Mouse (Mus musculus) intestine, embryonic 16.5 days (tissue): ENCODE measurements around the gene Sec14l1. TPM values are rescaled to one million over a fixed set of nuclear protein-coding genes. Genes with fewer than 3 reads are reported as not detected.

ENCODE experiments used
- ATAC-seq: fragments of 200-750 bp; cut with Nextera tagmentation; 2 replicates; pipeline ENCODE4 v1.8.0; 2017; ENCODE audit warnings: moderate TSS enrichment, moderate library complexity
- H3K27ac ChIP-seq: fragments of 300-500 bp; sonication (generic); 2 replicates; pipeline ENCODE4 v1.5.1; 2014; ENCODE audit warnings: mild to moderate bottlenecking, low read length
- H3K27me3 ChIP-seq: fragments of 300-500 bp; sonication (generic); replicated peaks from 2 replicates; pipeline ENCODE4 v1.6.1; 2014; ENCODE audit warnings: low read length, control low read depth, mixed read lengths; ENCODE audit not compliant: control insufficient read depth, insufficient read depth
- H3K36me3 ChIP-seq: fragments of 300-500 bp; sonication (generic); 2 replicates; pipeline ENCODE4 v1.6.1; 2014; ENCODE audit warnings: low read length, control low read depth; ENCODE audit not compliant: control insufficient read depth, insufficient read depth
- H3K4me1 ChIP-seq: fragments of 300-500 bp; sonication (generic); 2 replicates; pipeline ENCODE4 v1.6.1; 2014; ENCODE audit warnings: low read length, control low read depth, mixed read lengths; ENCODE audit not compliant: control insufficient read depth, insufficient read depth
- H3K4me2 ChIP-seq: fragments of 300-500 bp; sonication (generic); 2 replicates; pipeline ENCODE4 v1.6.1; 2014; ENCODE audit warnings: low read depth, low read length, control low read depth
- H3K4me3 ChIP-seq: fragments of 300-500 bp; sonication (generic); 2 replicates; pipeline ENCODE4 v1.5.1; 2014; ENCODE audit warnings: mild to moderate bottlenecking, low read length
- H3K9ac ChIP-seq: fragments of 300-500 bp; sonication (generic); 2 replicates; pipeline ENCODE4 v1.6.1; 2014; ENCODE audit warnings: low read depth, low read length
- H3K9me3 ChIP-seq: fragments of 300-500 bp; sonication (generic); 2 replicates; pipeline ENCODE4 v1.6.1; 2016; ENCODE audit warnings: low read length, control low read depth; ENCODE audit not compliant: control insufficient read depth
- WGBS: fragments of 180-500 bp; shearing (Covaris S2); extraction: QIAGEN DNeasy Blood & Tissue Kit; methylation state at CpG from one replicate; pipeline ENCODE4 v1.1.7; 2014; 5-methylcytosine and 5-hydroxymethylcytosine counted together
- polyA plus RNA-seq: library from polyadenylated mRNA; unstranded; fragments of >200 nt; fragmentation: Nextera tagmentation; extraction: Ambion mirVana; gene quantifications from 2 replicates; pipeline ENCODE4 v1.2.1, GENCODE M21; 2015

Sec14l1 gene
- polyA plus RNA-seq, 1 experiment from 2014 or later: 28.5 TPM

DNA sequence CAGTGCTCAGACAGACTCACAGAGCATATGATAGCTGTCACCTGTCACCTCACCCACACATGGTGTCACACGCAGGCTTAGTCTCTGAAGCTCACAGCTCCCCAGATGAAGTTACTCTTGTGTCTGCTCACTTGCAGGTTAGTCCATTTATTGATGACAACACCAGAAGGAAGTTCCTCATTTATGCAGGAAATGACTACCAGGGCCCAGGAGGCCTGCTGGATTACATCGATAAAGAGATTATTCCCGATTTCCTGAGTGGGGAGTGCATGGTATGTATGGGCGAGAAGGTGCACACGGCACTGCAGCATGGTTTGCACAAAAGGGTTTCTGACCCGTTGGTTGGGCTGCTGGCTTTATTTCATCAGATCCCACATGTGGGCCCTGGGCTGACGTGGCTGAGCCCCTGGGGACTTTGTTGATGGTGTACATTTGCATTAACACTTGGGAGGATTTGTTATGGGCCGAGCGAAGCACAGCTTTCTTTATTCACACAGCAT is 35.5 kb downstream of the Sec14l1 start:
- H3K36me3 ChIP-seq: 0 out of 2 replicates have a peak, but pooled peaks cover under 1% of the 10 kb centered on the region
- ATAC-seq: no peak
- no peaks in the 10 kb centered on the region for H3K9me3 ChIP-seq
- H3K9ac ChIP-seq: no peak overlapping the region
- no peaks in the 10 kb centered on the region for H3K27me3 ChIP-seq
- no peak overlapping the region for H3K4me3 ChIP-seq
- WGBS: 78% methylated on average over 9 of the region's 9 CpGs
- H3K27ac ChIP-seq: no peak overlapping the region
- peaks cover 16% of the 10 kb centered on the region for H3K4me1 ChIP-seq
- H3K4me2 ChIP-seq: no peak overlapping the region

- Histone ChIP-seq H3K9ac (no peak overlapping the region), H3K27ac (no peak overlapping the region), H3K4me2 (no peak overlapping the region), H3K9me3 (no peaks in the 10 kb centered on the region), H3K36me3 (no peaks in the 10 kb centered on the region), H3K27me3 (no peaks in the 10 kb centered on the region), H3K4me3 (no peak overlapping the region), H3K4me1 (peaks cover 21% of the 10 kb centered on the region)
- 91% methylated on average over 7 of the region's 7 CpGs for WGBS
- ATAC-seq: no peak
Observed at GRCm38 (mm10) chr11:117151461-117151860, 36.5 kb downstream of the Sec14l1 start.

DNA sequence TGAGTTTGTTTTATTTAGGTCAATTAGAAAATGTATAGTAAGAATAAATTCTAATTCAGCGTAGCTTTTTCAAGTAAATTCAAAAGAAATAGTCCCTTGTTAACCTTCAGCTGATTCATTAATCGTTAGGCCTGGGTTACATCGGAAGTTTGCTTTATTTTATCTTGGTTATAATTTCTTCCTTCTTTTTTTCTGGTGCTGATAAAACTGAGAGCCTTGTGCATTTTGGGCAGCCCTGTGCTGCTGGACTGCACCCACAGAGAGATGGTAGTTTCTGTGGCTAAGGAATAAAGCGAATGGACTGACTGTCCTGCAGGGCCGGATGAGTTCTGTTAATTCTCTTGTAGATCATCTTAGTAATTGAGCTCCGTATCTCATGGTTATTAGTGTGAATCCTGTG is 37.6 kb downstream of the Sec14l1 start:
- H3K27ac ChIP-seq: no peak overlapping the region
- H3K36me3 ChIP-seq: no peaks in the 10 kb centered on the region
- H3K9ac ChIP-seq: no peak overlapping the region
- H3K4me1 ChIP-seq: peaks cover 19% of the 10 kb centered on the region
- H3K4me3 ChIP-seq: no peak overlapping the region
- no peak for ATAC-seq
- H3K4me2 ChIP-seq: no peak overlapping the region
- no peaks in the 10 kb centered on the region for H3K9me3 ChIP-seq
- no peaks in the 10 kb centered on the region for H3K27me3 ChIP-seq
- 92% methylated on average over 6 of the region's 6 CpGs for WGBS

DNA sequence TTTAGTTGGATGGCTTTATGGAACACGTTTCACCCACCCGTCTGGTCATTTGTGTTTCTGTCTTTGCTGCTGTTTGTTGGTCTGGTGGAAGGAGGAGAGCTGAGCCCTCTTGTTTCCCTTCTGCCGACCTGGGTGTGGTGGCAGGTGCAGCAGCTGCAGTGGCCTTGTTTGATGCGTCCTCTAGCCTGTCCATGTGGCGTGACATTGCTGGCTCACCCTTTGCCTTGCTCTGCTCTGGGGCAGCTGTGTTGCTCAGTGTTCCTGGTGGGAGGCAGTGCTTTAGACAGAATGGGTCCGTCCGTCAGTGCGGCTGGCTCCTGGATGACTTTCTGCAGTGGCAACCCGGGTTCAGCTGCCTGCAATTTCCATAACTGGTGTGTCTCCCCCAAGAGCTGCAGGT is 38.6 kb downstream of the Sec14l1 start:
- no peaks in the 10 kb centered on the region for H3K27me3 ChIP-seq
- ATAC-seq: peak; percentile 30
- no peak overlapping the region for H3K4me2 ChIP-seq
- H3K9ac ChIP-seq: 0 out of 2 replicates have a peak overlapping the region, but pooled peaks have one; percentile 11
- H3K9me3 ChIP-seq: no peaks in the 10 kb centered on the region
- H3K4me3 ChIP-seq: no peak overlapping the region
- WGBS: 69% methylated on average over 9 of the region's 9 CpGs
- H3K36me3 ChIP-seq: no peaks in the 10 kb centered on the region
- peaks cover 19% of the 10 kb centered on the region for H3K4me1 ChIP-seq
- peak overlapping the region; percentile 73 for H3K27ac ChIP-seq

GRCm38 (mm10) chr11:117154088-117154815 is 39.3 kb downstream of the Sec14l1 start:
- peak overlapping the region; percentile 33; the same call in 1 of the 2 replicates for H3K9ac ChIP-seq
- H3K36me3 ChIP-seq: no peaks in the 10 kb centered on the region
- peak; percentile 90 for ATAC-seq
- peaks cover 19% of the 10 kb centered on the region for H3K4me1 ChIP-seq
- H3K27ac ChIP-seq: peak overlapping the region; percentile 68
- no peaks in the 10 kb centered on the region for H3K27me3 ChIP-seq
- 39% methylated on average over 7 of the region's 7 CpGs for WGBS
- no peak overlapping the region for H3K4me2 ChIP-seq
- H3K9me3 ChIP-seq: no peaks in the 10 kb centered on the region
- no peak overlapping the region for H3K4me3 ChIP-seq

DNA sequence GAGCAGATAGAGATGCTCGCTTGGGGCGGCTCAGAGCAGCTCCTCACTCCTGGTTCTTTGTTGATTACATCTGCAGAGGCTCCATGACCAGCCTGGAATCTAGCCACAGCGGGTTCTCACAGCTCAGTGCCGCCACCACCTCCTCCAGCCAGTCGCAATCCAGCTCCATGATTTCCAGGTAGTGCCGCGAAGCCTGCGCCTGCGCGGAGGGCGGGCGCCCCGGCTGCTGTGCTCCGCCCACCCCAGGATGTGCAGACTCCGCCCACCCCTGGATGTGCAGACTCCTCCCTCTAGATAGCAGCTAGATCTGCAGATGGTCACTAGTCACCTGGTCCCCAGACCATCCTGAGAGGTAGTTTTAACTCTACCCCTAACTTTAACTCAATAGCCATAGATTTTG is 41.8 kb downstream of the Sec14l1 start:
- H3K4me3 ChIP-seq: no peak overlapping the region
- no peak overlapping the region for H3K9ac ChIP-seq
- H3K27ac ChIP-seq: no peak overlapping the region
- H3K36me3 ChIP-seq: 0 out of 2 replicates have a peak, but pooled peaks cover 4% of the 10 kb centered on the region
- H3K27me3 ChIP-seq: no peaks in the 10 kb centered on the region
- 21% methylated on average over 15 of the region's 15 CpGs for WGBS
- H3K4me1 ChIP-seq: peaks cover 19% of the 10 kb centered on the region
- H3K9me3 ChIP-seq: no peaks in the 10 kb centered on the region
- ATAC-seq: peak; percentile 16; the same call in 1 of the 2 replicates
- no peak overlapping the region for H3K4me2 ChIP-seq

DNA sequence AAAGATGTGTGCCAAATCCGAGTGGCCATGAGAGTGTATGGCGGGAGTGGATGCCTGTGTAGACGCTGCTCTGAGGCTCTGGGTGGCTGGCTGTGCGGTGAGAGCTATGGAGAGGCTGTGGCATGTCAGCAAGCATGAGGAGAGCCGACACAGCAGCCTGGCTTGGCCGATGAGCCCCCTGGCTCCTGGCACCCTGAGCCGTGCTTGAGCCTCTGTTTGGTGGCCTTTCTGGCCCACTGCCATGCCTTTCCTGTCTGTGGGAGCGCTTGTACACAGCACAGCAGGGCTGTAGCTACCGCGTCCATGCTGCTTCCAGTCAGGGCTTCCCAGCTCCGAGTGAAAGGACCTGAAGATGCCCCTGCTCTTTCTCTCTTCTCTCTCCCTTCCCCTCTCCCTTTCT is 43.4 kb downstream of the Sec14l1 start:
- H3K36me3 ChIP-seq: 0 out of 2 replicates have a peak, but pooled peaks cover 4% of the 10 kb centered on the region
- H3K27me3 ChIP-seq: no peaks in the 10 kb centered on the region
- H3K4me1 ChIP-seq: peaks cover 19% of the 10 kb centered on the region
- ATAC-seq: no peak
- no peak overlapping the region for H3K9ac ChIP-seq
- H3K4me3 ChIP-seq: no peak overlapping the region
- no peak overlapping the region for H3K27ac ChIP-seq
- no peaks in the 10 kb centered on the region for H3K9me3 ChIP-seq
- 75% methylated on average over 11 of the region's 11 CpGs for WGBS
- no peak overlapping the region for H3K4me2 ChIP-seq

DNA sequence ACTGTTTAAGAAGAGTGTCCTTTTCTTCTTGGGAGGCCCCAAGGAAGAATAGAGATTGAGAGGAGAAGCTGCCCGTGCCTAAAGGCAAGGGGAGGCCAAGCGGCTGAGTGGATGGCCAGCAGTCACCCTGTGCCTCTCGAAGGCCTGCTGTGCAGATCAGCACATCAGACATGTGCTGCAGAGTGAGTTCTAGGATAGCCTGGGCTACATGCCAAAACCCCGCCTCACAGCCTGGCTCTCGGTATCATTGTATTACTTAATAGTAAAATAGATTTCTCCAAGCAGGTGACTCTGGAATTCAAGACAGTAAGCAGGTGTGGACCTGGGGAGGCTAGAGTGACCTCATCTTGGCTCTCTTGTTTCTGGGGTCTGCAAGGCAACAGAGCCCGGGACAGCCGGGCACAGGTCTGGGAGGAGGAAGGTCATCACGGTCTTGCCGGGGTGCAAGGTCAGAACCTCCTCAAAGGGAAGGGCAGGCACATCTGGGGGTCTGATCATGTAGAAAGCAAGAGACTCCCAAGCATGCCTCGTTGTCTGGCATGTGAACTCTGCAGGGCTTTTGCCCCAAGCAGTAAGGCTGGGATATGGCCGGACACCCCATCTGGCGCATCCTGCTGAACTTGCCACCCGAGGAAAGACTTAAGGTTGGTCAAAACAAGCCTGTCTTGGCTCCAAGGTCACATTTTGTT is 44.4 kb downstream of the Sec14l1 start:
- H3K27ac ChIP-seq: no peak overlapping the region
- 81% methylated on average over 13 of the region's 13 CpGs for WGBS
- H3K4me2 ChIP-seq: no peak overlapping the region
- peaks cover 11% of the 10 kb centered on the region; the same call in 1 of the 2 replicates for H3K4me1 ChIP-seq
- H3K36me3 ChIP-seq: 0 out of 2 replicates have a peak, but pooled peaks cover 4% of the 10 kb centered on the region
- H3K9ac ChIP-seq: no peak overlapping the region
- no peaks in the 10 kb centered on the region for H3K9me3 ChIP-seq
- no peak overlapping the region for H3K4me3 ChIP-seq
- no peak for ATAC-seq
- no peaks in the 10 kb centered on the region for H3K27me3 ChIP-seq

- H3K36me3 ChIP-seq: 0 out of 2 replicates have a peak, but pooled peaks cover 4% of the 10 kb centered on the region
- no peak for ATAC-seq
- H3K27me3 ChIP-seq: no peaks in the 10 kb centered on the region
- WGBS: 88% methylated on average over 5 of the region's 5 CpGs
- H3K4me2 ChIP-seq: no peak overlapping the region
- H3K9me3 ChIP-seq: no peaks in the 10 kb centered on the region
- peaks cover 6% of the 10 kb centered on the region; the same call in 1 of the 2 replicates for H3K4me1 ChIP-seq
- H3K9ac ChIP-seq: no peak overlapping the region
- H3K27ac ChIP-seq: no peak overlapping the region
- no peak overlapping the region for H3K4me3 ChIP-seq
Observed at GRCm38 (mm10) chr11:117159946-117160307, 45.0 kb downstream of the Sec14l1 start.
